21 mouse cellular contexts compared by ENCODE assay signal in the genomic region with DNA sequence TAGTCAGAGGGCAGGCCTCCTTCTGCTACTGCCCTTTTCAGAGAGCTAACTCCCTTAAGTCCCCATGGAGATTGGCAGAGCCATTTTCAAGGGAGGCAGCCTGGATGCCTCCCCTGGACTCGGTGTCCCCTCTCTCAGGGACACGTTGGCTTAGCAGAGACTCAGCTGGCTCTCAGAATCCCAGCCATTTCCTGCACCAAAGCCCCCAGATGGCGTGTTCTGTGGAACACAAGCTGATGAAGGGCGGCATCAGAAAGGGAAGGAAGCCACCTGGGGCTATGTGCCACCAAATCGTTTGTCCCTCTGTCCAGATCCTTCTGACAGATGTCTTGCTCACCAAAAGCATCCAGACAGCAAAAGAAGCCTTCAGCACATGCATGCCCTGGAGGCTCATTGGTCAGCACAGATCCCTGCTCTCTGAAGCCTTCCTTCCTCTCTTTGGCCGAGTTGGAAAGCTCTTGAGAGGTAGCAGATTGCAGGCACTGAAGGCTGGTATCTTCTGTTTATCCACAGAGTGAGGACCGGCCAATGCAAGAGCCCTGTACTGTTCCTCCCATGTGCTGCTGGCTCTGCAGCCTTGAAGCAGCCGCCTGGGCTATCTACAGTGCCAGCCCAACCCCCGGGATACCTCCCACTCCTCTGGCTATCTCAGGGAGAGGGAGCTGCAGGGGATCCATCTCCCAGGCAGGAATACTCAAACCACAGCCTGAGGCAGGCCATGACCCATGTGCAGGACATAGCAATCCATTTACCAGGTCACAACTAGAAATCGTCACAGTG.
A peak's percentile ranks its signal among the peaks of the same experiment; 100 is the strongest.
DNase-seq lines count a peak whose midpoint lies in the region; ATAC-seq and TF ChIP-seq lines count a peak whose summit lies in the region.
"Had no signal": no experiment of that assay in that cellular context is flagged by ENCODE, and none has a peak within 500 bp of the region (broad histone marks: within the 10 kb centered on the region; RNA-seq: fewer than 3 reads in every experiment).

No protein-coding gene starts in this region.

- 57% methylated on average over 10 of the region's 10 CpGs for WGBS in forebrain, postnatal 0 days
- WGBS in forebrain, embryonic 16.5 days = 61% methylated on average over 10 of the region's 10 CpGs
- WGBS in hindbrain, embryonic 12.5 days = 58% methylated on average over 10 of the region's 10 CpGs
- 65% methylated on average over 10 of the region's 10 CpGs for WGBS in hindbrain, embryonic 13.5 days

- no peaks in the 10 kb centered on the region for H3K36me3 ChIP-seq in forebrain, postnatal 0 days (ENCODE audit: insufficient read depth)
- no peaks in the 10 kb centered on the region for H3K36me3 ChIP-seq in forebrain, embryonic 16.5 days (ENCODE audit: control insufficient read depth, insufficient read depth)
- H3K36me3 ChIP-seq in hindbrain, embryonic 12.5 days = no peaks in the 10 kb centered on the region
- H3K36me3 ChIP-seq in hindbrain, embryonic 13.5 days = no peaks in the 10 kb centered on the region
- H3K36me3 ChIP-seq: hindbrain, embryonic 15.5 days; limb, embryonic 10.5 days; liver, embryonic 13.5 days; lung, embryonic 15.5 days; midbrain, embryonic 13.5 days; neural tube, embryonic 15.5 days had no signal

- DNase-seq in forebrain, postnatal 0 days = peak; percentile 41
- DNase-seq in right cerebral cortex, postnatal 10 days (ENCODE audit: low spot score in 2 of 2) = peak; percentile 52 to 53
- DNase-seq in right cerebral cortex, postnatal 4 days = no peak
- peak; percentile 50 to 52 for DNase-seq in layer of hippocampus, postnatal 36 days
- DNase-seq in adrenal gland, adult 2 months = no peak
- DNase-seq: adrenal gland, postnatal 14 days; cerebellum, adult 2 months; gastrocnemius, postnatal 14 days; liver, embryonic 13.5 days had no signal

- TF ChIP-seq CTCF in forebrain, postnatal 0 days (IDR thresholded peaks at IDR 0.05; ENCODE audit: low read depth) = no peak

- H3K4me3 ChIP-seq in forebrain, postnatal 0 days (ENCODE audit: low read depth, low read length) = no peak overlapping the region
- no peak overlapping the region for H3K4me3 ChIP-seq in forebrain, embryonic 16.5 days (replicated peaks; ENCODE audit: low read length)
- no peak overlapping the region for H3K4me3 ChIP-seq in hindbrain, embryonic 12.5 days
- no peak overlapping the region for H3K4me3 ChIP-seq in hindbrain, embryonic 13.5 days
- H3K4me3 ChIP-seq: hindbrain, embryonic 15.5 days; limb, embryonic 10.5 days; liver, embryonic 13.5 days; lung, embryonic 15.5 days; midbrain, embryonic 13.5 days; myocyte; neural tube, embryonic 15.5 days had no signal

- no peak overlapping the region for H3K4me2 ChIP-seq in forebrain, postnatal 0 days (ENCODE audit: low read depth)
- no peak overlapping the region for H3K4me2 ChIP-seq in forebrain, embryonic 16.5 days (ENCODE audit: low read length)
- H3K4me2 ChIP-seq in hindbrain, embryonic 12.5 days (replicated peaks) = no peak overlapping the region
- no peak overlapping the region for H3K4me2 ChIP-seq in hindbrain, embryonic 13.5 days
- H3K4me2 ChIP-seq: heart, embryonic 11.5 days; hindbrain, embryonic 15.5 days; liver, embryonic 13.5 days; lung, embryonic 15.5 days; midbrain, embryonic 13.5 days; neural tube, embryonic 15.5 days had no signal

- no peak overlapping the region for H3K27ac ChIP-seq in forebrain, postnatal 0 days (ENCODE audit: low read depth, low read length)
- no peak overlapping the region for H3K27ac ChIP-seq in forebrain, embryonic 16.5 days (ENCODE audit: low read length)
- H3K27ac ChIP-seq in hindbrain, embryonic 12.5 days = no peak overlapping the region
- no peak overlapping the region for H3K27ac ChIP-seq in hindbrain, embryonic 13.5 days
- H3K27ac ChIP-seq: hindbrain, embryonic 15.5 days; limb, embryonic 10.5 days; liver, embryonic 13.5 days; lung, embryonic 15.5 days; macrophage; midbrain, embryonic 13.5 days; neural tube, embryonic 15.5 days had no signal

- ATAC-seq in forebrain, postnatal 0 days = peak; percentile 66
- no peak for ATAC-seq in forebrain, embryonic 16.5 days
- ATAC-seq in hindbrain, embryonic 12.5 days (ENCODE audit: low FRiP score) = no peak
- ATAC-seq in hindbrain, embryonic 13.5 days (ENCODE audit: low FRiP score) = no peak
- ATAC-seq: intestine, postnatal 0 days; midbrain, embryonic 13.5 days had no signal

- H3K9me3 ChIP-seq in forebrain, postnatal 0 days (ENCODE audit: low read length) = no peaks in the 10 kb centered on the region
- H3K9me3 ChIP-seq in forebrain, embryonic 16.5 days (ENCODE audit: control insufficient read depth, low read length) = no peaks in the 10 kb centered on the region
- H3K9me3 ChIP-seq in hindbrain, embryonic 12.5 days (replicated peaks) = 0 out of 2 replicates have a peak, but pooled peaks cover 3% of the 10 kb centered on the region
- no peaks in the 10 kb centered on the region for H3K9me3 ChIP-seq in hindbrain, embryonic 13.5 days
- H3K9me3 ChIP-seq: hindbrain, embryonic 15.5 days; limb, embryonic 10.5 days; liver, embryonic 13.5 days; lung, embryonic 15.5 days; midbrain, embryonic 13.5 days; neural tube, embryonic 15.5 days had no signal

- no peak overlapping the region for H3K9ac ChIP-seq in forebrain, postnatal 0 days
- H3K9ac ChIP-seq in forebrain, embryonic 16.5 days (replicated peaks; ENCODE audit: low read depth, low read length) = no peak overlapping the region
- 0 out of 2 replicates have a peak overlapping the region, but pooled peaks have one; percentile 13 for H3K9ac ChIP-seq in hindbrain, embryonic 12.5 days
- no peak overlapping the region for H3K9ac ChIP-seq in hindbrain, embryonic 13.5 days
- H3K9ac ChIP-seq: hindbrain, embryonic 15.5 days; liver, embryonic 13.5 days; lung, embryonic 15.5 days; midbrain, embryonic 13.5 days; neural tube, embryonic 15.5 days had no signal

- no peaks in the 10 kb centered on the region for H3K27me3 ChIP-seq in forebrain, postnatal 0 days (ENCODE audit: insufficient read depth, low read length)
- no peaks in the 10 kb centered on the region for H3K27me3 ChIP-seq in forebrain, embryonic 16.5 days (replicated peaks; ENCODE audit: control insufficient read depth, insufficient read depth, low read length)
- H3K27me3 ChIP-seq in hindbrain, embryonic 12.5 days = no peaks in the 10 kb centered on the region
- no peaks in the 10 kb centered on the region for H3K27me3 ChIP-seq in hindbrain, embryonic 13.5 days
- H3K27me3 ChIP-seq: hindbrain, embryonic 15.5 days; liver, embryonic 13.5 days; lung, embryonic 15.5 days; midbrain, embryonic 13.5 days; neural tube, embryonic 15.5 days had no signal

- no peaks in the 10 kb centered on the region for H3K4me1 ChIP-seq in forebrain, postnatal 0 days (ENCODE audit: insufficient read depth)
- no peaks in the 10 kb centered on the region for H3K4me1 ChIP-seq in forebrain, embryonic 16.5 days (replicated peaks; ENCODE audit: control insufficient read depth, insufficient read depth, low read length)
- H3K4me1 ChIP-seq in hindbrain, embryonic 12.5 days = peaks cover 6% of the 10 kb centered on the region; the same call in 1 of the 2 replicates
- H3K4me1 ChIP-seq in hindbrain, embryonic 13.5 days (replicated peaks) = peaks cover 6% of the 10 kb centered on the region; the same call in 1 of the 2 replicates
- H3K4me1 ChIP-seq: hindbrain, embryonic 15.5 days; liver, embryonic 13.5 days; lung, embryonic 15.5 days; midbrain, embryonic 13.5 days; neural tube, embryonic 15.5 days had no signal

Comparison
In these comparisons a context has a peak if more than half of its experiments do, and no peak if none do; other contexts are left out.
1. DNase-seq: peak in forebrain, postnatal 0 days (single experiment), right cerebral cortex, postnatal 10 days (2 of 2) and layer of hippocampus, postnatal 36 days (2 of 2); none in right cerebral cortex, postnatal 4 days (single experiment) and adrenal gland, adult 2 months (single experiment).